Mouse (Mus musculus) intestine, embryonic 14.5 days (tissue): ENCODE results near the gene Dok1. TPM values are rescaled to one million over a fixed set of nuclear protein-coding genes. Genes with fewer than 3 reads are reported as not detected.

Experiments
- ATAC-seq: fragments of 200-750 bp; cut with Nextera tagmentation; replicated peaks from 2 replicates; pipeline ENCODE4 v1.8.0; 2017; ENCODE audit warnings: low read depth, moderate number of reproducible peaks, moderate TSS enrichment, moderate library complexity; ENCODE audit not compliant: low FRiP score, low TSS enrichment
- DNase-seq: peaks from one replicate; pipeline ENCODE4 v3.0.0-alpha.2; 2018; ENCODE audit warnings: low spot score
- H3K27ac ChIP-seq: fragments of 300-500 bp; sonication (generic); 2 replicates; pipeline ENCODE4 v1.5.1; 2014; ENCODE audit warnings: low read depth, mild to moderate bottlenecking, control low read depth
- H3K27me3 ChIP-seq: fragments of 300-500 bp; sonication (generic); replicated peaks from 2 replicates; pipeline ENCODE4 v1.6.1; 2014; ENCODE audit warnings: low read length, control low read depth; ENCODE audit not compliant: control insufficient read depth, insufficient read depth
- H3K36me3 ChIP-seq: fragments of 300-500 bp; sonication (generic); 2 replicates; pipeline ENCODE4 v1.6.1; 2014; ENCODE audit warnings: low read length, control low read depth; ENCODE audit not compliant: control insufficient read depth, insufficient read depth
- H3K4me1 ChIP-seq: fragments of 300-500 bp; sonication (generic); replicated peaks from 2 replicates; pipeline ENCODE4 v1.6.1; 2014; ENCODE audit warnings: low read length, control low read depth, mixed read lengths; ENCODE audit not compliant: control insufficient read depth, insufficient read depth
- H3K4me2 ChIP-seq: fragments of 300-500 bp; sonication (generic); 2 replicates; pipeline ENCODE4 v1.6.1; 2014; ENCODE audit warnings: low read length
- H3K4me3 ChIP-seq: fragments of 300-500 bp; sonication (generic); 2 replicates; pipeline ENCODE4 v1.5.1; 2014; ENCODE audit warnings: low read depth, low read length, control low read depth, mixed read lengths
- H3K9ac ChIP-seq: fragments of 300-500 bp; sonication (generic); 2 replicates; pipeline ENCODE4 v1.6.1; 2014; ENCODE audit warnings: mild to moderate bottlenecking, low read length
- H3K9me3 ChIP-seq: fragments of 300-500 bp; sonication (generic); 2 replicates; pipeline ENCODE4 v1.6.1; 2016; ENCODE audit warnings: low read length, control low read depth; ENCODE audit not compliant: control insufficient read depth
- WGBS: fragments of 180-500 bp; shearing (Covaris S2); extraction: QIAGEN DNeasy Blood & Tissue Kit; methylation state at CpG from one replicate; pipeline ENCODE4 v1.1.7; 2014; 5-methylcytosine and 5-hydroxymethylcytosine counted together
- polyA plus RNA-seq: library from polyadenylated mRNA; unstranded; fragments of >200 nt; fragmentation: Nextera tagmentation; extraction: Ambion mirVana; gene quantifications from 2 replicates; pipeline ENCODE4 v1.2.1, GENCODE M21; 2014

Gene Dok1
- polyA plus RNA-seq, 1 experiment from 2014 or later: 7.6 TPM

- 2% methylated on average over 68 of the region's 69 CpGs for WGBS
- peaks cover 98% of the 10 kb centered on the region for H3K27me3 ChIP-seq
- peak; percentile 25 for ATAC-seq
Measured at GRCm38 (mm10) chr6:83069488-83070246, 36.4 kb upstream of the Dok1 start.

GRCm38 (mm10) chr6:83068706-83069487 is 35.6 kb upstream of the Dok1 start:
- H3K27me3 ChIP-seq: peaks cover 98% of the 10 kb centered on the region
- peak overlapping the region; percentile 36 for H3K4me2 ChIP-seq
- H3K9me3 ChIP-seq: no peaks in the 10 kb centered on the region
- H3K4me3 ChIP-seq: peak overlapping the region; percentile 24
- H3K27ac ChIP-seq: no peak overlapping the region
- under 1% methylated on average over 80 of the region's 81 CpGs for WGBS
- ATAC-seq: no peak
- DNase-seq: no peak
- no peaks in the 10 kb centered on the region for H3K36me3 ChIP-seq
- no peaks in the 10 kb centered on the region; the same call in none of the 2 replicates for H3K4me1 ChIP-seq
- no peak overlapping the region; the same call in 1 of the 2 replicates for H3K9ac ChIP-seq

More at GRCm38 (mm10) chr6:83069488-83070246, 36.4 kb upstream of the Dok1 start:
- H3K4me2 ChIP-seq: no peak overlapping the region
- H3K27ac ChIP-seq: no peak overlapping the region
- no peaks in the 10 kb centered on the region; the same call in none of the 2 replicates for H3K4me1 ChIP-seq
- no peaks in the 10 kb centered on the region for H3K9me3 ChIP-seq
- H3K36me3 ChIP-seq: no peaks in the 10 kb centered on the region
- H3K4me3 ChIP-seq: peak overlapping the region; percentile 24
- peak overlapping the region; percentile 15 for H3K9ac ChIP-seq
- peak; percentile 74 for DNase-seq

GRCm38 (mm10) chr6:83068221-83068620 is 35.0 kb upstream of the Dok1 start:
- DNase-seq (no peak), ATAC-seq (no peak)
- no peaks in the 10 kb centered on the region; the same call in none of the 2 replicates for H3K4me1 ChIP-seq
- no peak overlapping the region for H3K9ac ChIP-seq
- 7% methylated on average over 8 of the region's 8 CpGs for WGBS
- H3K27ac ChIP-seq: no peak overlapping the region
- peak overlapping the region; percentile 36; the same call in 1 of the 2 replicates for H3K4me2 ChIP-seq
- H3K4me3 ChIP-seq: peak overlapping the region; percentile 24
- no peaks in the 10 kb centered on the region for H3K36me3 ChIP-seq
- peaks cover 99% of the 10 kb centered on the region for H3K27me3 ChIP-seq
- no peaks in the 10 kb centered on the region for H3K9me3 ChIP-seq

- H3K36me3 ChIP-seq: no peaks in the 10 kb centered on the region
- H3K27me3 ChIP-seq: peaks cover 100% of the 10 kb centered on the region
- ATAC-seq: no peak
- H3K9me3 ChIP-seq: no peaks in the 10 kb centered on the region
- H3K9ac ChIP-seq: no peak overlapping the region
- H3K4me1 ChIP-seq: no peaks in the 10 kb centered on the region; the same call in none of the 2 replicates
- no peak overlapping the region for H3K4me3 ChIP-seq
- no peak for DNase-seq
- WGBS: 33% methylated on average over 6 of the region's 6 CpGs
- H3K4me2 ChIP-seq: no peak overlapping the region
- H3K27ac ChIP-seq: no peak overlapping the region
Measured at GRCm38 (mm10) chr6:83066441-83066840, 33.2 kb upstream of the Dok1 start.

- ATAC-seq: no peak
- H3K36me3 ChIP-seq: no peaks in the 10 kb centered on the region
- peaks cover 97% of the 10 kb centered on the region for H3K27me3 ChIP-seq
- no peak overlapping the region for H3K27ac ChIP-seq
- no peaks in the 10 kb centered on the region; the same call in 1 of the 2 replicates for H3K4me1 ChIP-seq
- H3K4me3 ChIP-seq: no peak overlapping the region
- H3K9ac ChIP-seq: no peak overlapping the region
- H3K9me3 ChIP-seq: no peaks in the 10 kb centered on the region
- no peak overlapping the region for H3K4me2 ChIP-seq
- 39% methylated on average over 8 of the region's 8 CpGs for WGBS
- no peak for DNase-seq
Measured at GRCm38 (mm10) chr6:83065995-83066394, 32.7 kb upstream of the Dok1 start.

- Histone ChIP-seq H3K9ac (no peak overlapping the region; the same call in 1 of the 2 replicates), H3K27ac (peak overlapping the region; percentile 39; the same call in 1 of the 2 replicates), H3K4me3 (no peak overlapping the region; the same call in 1 of the 2 replicates), H3K9me3 (no peaks in the 10 kb centered on the region), H3K27me3 (peaks cover 24% of the 10 kb centered on the region), H3K36me3 (peaks cover 14% of the 10 kb centered on the region), H3K4me1 (peaks cover 10% of the 10 kb centered on the region; the same call in 1 of the 2 replicates), H3K4me2 (peak overlapping the region; percentile 35)
- no peak for DNase-seq
- ATAC-seq: no peak
- 87% methylated on average over 2 of the region's 2 CpGs for WGBS
Measured at GRCm38 (mm10) chr6:83058725-83059124, 25.5 kb upstream of the Dok1 start.

GRCm38 (mm10) chr6:83057790-83058189 is 24.5 kb upstream of the Dok1 start, which contains the start of gene Dqx1:
TSS of gene Dqx1 (plus strand) at chr6:83057844.
- H3K9me3 ChIP-seq: no peaks in the 10 kb centered on the region
- peaks cover 14% of the 10 kb centered on the region for H3K36me3 ChIP-seq
- H3K27me3 ChIP-seq: peaks cover 15% of the 10 kb centered on the region
- DNase-seq (peak; percentile 72), ATAC-seq (peak; percentile 47)
- 48% methylated on average over 3 of the region's 3 CpGs for WGBS
- peaks cover 16% of the 10 kb centered on the region for H3K4me1 ChIP-seq
- peak within 1 kb of the TSS; percentile 17; the same call in 1 of the 2 replicates for H3K9ac ChIP-seq
- peak within 1 kb of the TSS; percentile 35 for H3K4me2 ChIP-seq
- H3K4me3 ChIP-seq: peak within 1 kb of the TSS; percentile 22
- H3K27ac ChIP-seq: peak within 1 kb of the TSS; percentile 39; the same call in 1 of the 2 replicates

- no peak for DNase-seq
- Histone ChIP-seq H3K27me3 (no peaks in the 10 kb centered on the region), H3K36me3 (peaks cover 32% of the 10 kb centered on the region), H3K9me3 (no peaks in the 10 kb centered on the region), H3K4me3 (peak within 1 kb of the TSS; percentile 99), H3K4me2 (peak within 1 kb of the TSS; percentile 79), H3K9ac (peak within 1 kb of the TSS; percentile 79), H3K27ac (peak within 1 kb of the TSS; percentile 70), H3K4me1 (peaks cover 25% of the 10 kb centered on the region)
- ATAC-seq: no peak; the same call in none of the 2 replicates
- under 1% methylated on average over 50 of the region's 50 CpGs for WGBS
Measured at GRCm38 (mm10) chr6:83054871-83055431, 21.7 kb upstream of the Dok1 start, which contains the start of gene Htra2. TSS of gene Htra2 (minus strand) at chr6:83055273.
